Mouse (Mus musculus) hindlimb bud, embryonic 11.5 days (tissue): Measurements from ENCODE around the gene Gls2.
"Not testable (repeated sequence)": the region's sequence is repeated elsewhere in the genome, so short reads cannot be mapped to it uniquely, and the experiment has no call there.

Experiments
- DNase-seq: peaks from one replicate; pipeline ENCODE4 v3.0.0-alpha.2; 2012; ENCODE audit warnings: low read depth, low spot score; ENCODE audit errors: extremely low spot score

Gls2 gene

DNA sequence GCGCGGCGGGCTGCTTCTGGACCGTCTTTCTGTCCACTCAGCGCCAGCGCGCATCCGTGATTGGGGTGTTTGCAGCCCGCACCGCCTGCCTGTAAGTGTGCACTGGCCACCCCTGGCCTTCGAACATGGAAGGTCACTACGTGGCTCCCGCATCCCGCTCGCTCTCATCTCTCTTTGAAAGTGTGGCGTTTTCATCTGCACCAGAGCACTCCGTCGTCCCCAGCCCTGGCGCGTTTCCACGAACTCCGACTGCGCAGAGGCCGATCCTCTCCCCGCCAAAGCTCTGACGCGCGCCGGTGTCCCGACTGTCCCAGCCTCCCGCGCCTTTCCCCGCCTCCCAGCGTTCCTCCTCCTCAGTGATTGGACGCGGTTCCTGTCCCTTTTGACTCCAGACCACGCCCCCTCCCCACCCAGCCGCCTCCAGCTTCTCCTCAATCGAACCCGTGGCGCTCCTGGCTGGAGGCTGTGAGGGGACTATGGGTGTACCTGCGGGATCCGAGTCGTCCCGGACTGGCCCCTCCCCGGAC lies at the start of gene Gls2:
Gene Gls2, plus strand, starts transcription at position 434 of the 527 bp plus-strand sequence.
- peak; percentile 73 for DNase-seq

DNA sequence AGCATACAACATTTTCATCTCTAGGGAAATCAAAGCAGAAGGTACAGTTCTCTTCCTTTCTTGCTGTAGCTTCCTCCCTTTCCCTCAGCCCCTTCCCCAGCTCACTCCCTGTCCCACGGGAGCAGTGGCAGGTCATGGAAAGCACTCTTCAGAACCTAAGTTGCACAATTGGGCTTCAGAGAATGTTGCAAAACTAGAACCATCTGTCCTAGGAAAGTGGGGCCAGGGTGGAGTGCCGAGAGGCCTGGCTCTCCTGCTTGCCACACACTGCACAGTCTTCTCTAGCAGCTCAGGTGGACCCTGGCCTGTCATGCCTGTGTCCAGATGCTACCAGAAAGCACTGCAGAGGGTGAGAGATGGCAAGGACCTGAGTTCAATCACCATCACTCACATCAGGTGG lies 49.3 kb upstream of the Gls2 start:
- DNase-seq, result no peak

DNA sequence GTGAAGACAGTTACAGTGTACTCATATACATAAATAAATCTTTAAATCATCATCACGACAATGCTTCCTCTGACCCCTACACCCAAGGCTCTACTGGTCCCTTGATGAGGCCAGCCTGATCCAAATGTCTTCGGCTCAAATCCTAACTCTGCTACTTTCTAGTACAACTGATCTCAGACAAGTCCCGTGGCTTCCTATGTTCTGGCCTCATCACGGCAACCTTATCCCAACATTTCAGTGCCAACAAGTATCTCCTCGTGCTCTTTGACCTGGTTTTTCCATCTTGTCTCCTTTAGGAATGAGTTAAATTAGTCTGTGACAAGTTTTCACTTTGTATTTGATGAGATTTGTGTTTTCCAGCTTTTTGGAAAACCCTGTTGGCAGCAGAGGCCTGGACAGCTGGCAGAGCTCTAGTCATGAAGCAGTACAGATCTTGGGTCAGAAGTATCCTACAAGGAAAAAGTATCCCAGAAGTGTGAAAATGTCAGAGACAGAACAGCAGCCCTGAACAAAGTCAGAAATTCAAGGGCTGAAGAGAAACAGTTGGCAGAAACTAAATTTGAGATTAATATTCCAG lies 45.4 kb upstream of the Gls2 start:
- DNase-seq, result no peak

DNA sequence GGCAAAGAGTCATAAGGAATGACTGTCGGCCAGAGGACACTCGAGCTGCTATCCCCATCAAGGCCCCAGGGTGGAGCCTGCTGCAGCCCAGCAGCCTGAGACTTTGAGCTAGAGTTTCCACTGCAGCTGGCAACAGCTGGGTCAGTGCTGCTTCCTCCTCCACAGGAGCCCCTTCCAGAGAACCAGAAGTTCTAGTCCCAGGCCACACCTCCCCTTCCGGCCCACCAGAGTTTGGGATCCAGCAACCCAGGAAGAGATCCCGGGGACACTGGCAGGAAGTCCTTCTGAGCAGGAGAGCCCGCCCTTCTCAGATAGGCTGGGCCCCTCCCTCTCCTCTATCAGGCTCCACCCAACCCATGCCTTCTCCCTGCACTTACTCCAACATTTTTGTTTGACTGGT lies 44.7 kb upstream of the Gls2 start:
- DNase-seq, result peak; percentile 16

DNA sequence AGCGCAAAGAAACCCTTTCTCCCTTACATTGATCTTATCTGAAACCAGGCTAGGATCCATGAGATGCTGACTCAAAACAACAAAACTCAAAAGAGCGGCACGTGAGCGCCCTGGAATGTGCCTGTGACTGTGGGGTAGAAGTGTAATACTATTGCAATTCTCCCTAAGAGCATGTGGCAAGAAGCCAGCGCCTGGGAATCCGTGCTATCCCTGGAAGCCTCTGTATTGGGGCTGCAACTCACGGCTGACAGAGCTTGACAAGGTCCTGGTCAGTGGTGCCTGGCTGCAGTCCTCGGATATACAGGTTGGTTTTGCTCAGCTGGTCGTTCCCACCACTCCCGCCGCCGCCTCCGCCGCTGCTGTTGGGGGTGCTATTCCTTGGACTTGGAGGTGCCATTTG lies 43.3 kb upstream of the Gls2 start:
- DNase-seq, result no peak

DNA sequence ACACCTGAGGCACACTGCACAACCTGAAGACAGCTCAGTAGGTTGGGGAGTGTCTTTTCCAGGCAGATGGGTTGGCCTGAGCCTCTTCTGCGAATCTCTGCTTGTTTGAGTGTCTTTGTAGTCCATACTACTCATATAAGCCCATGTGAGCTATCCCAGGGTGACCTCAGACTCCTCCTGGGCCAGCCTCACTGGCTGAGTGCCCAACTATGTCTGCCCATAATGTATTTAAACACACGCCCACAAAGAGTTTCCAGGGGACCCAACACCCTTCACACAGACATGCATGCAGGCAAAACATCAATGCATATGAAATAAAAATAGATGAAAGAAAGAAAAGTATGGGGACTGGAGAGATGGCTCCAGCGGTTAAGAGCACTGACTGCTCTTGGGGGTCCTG lies 40.3 kb upstream of the Gls2 start:
- no peak for DNase-seq

DNA sequence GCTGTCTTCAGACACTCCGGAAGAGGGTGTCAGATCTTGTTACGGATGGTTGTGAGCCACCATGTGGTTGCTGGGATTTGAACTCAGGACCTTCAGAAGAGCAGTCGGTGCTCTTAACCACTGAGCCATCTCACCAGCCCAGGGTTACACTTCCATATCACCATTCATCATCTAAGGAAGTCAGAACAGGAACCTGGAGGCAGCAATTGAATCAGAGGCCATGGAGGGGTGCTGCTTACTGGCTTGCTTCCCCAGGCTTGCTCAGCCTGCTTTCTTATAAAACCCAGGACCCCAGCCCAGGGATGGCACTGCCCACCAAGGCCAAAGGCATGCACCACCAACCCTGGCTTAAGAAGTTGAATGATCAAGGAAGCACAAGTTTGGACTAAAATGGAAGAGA lies 28.5 kb upstream of the Gls2 start:
- not testable (repeated sequence) for DNase-seq

DNA sequence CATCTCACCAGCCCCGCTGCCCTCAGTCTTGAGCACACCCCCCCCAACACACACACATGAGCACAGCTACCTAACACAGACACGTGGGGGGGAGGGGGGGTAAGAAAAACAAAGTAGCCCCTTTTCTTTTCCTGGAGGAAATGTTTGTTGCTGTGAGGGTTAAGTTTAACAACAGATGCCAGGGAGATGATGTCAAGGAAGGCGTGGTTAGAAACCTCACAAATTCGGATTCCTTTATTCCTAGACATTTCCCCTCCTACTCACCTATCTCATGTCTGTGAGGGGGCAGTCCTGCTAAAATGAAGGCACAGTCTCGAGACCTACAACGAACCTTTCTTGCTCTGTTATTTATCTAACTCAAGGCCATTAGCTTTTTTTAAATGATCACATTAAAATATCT lies 27.2 kb upstream of the Gls2 start:
- DNase-seq, result no peak

DNA sequence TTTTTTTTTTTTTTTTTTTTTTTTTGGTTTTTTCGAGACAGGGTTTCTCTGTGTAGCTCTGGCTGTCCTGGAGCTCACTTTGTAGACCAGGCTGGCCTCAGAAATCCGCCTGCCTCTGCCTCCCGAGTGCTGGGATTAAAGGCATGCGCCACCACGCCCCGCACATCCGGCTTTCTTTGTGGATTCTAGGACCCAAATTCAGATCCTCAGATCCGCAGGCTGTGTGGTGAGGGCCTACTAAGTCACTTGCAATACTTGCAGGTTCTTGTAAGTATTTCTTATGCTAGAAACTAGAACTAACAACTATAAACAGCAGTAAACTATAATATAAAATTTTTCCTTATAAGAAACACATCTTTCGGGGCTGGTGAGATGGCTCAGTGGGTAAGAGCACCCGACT lies 22.9 kb upstream of the Gls2 start:
- not testable (repeated sequence) for DNase-seq

DNA sequence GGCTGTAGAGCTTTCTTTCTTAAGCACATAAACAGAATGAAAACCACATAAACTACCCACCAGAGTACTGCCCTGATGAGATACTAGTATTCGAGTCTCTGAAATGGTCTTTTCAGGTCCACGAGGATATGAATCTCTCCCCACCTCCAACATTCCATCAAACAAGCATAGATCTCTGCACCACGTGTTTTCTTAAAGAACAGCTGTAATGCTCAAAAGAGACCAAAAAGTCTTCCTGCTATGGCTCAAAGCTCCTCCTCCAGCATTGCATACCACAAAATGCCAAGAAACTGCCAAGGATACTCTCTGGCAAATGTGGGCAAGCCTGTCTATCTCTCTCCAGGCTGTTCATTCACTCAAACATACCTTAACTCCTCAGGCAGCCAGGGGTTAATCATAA lies 19.0 kb upstream of the Gls2 start:
- DNase-seq, result no peak

DNA sequence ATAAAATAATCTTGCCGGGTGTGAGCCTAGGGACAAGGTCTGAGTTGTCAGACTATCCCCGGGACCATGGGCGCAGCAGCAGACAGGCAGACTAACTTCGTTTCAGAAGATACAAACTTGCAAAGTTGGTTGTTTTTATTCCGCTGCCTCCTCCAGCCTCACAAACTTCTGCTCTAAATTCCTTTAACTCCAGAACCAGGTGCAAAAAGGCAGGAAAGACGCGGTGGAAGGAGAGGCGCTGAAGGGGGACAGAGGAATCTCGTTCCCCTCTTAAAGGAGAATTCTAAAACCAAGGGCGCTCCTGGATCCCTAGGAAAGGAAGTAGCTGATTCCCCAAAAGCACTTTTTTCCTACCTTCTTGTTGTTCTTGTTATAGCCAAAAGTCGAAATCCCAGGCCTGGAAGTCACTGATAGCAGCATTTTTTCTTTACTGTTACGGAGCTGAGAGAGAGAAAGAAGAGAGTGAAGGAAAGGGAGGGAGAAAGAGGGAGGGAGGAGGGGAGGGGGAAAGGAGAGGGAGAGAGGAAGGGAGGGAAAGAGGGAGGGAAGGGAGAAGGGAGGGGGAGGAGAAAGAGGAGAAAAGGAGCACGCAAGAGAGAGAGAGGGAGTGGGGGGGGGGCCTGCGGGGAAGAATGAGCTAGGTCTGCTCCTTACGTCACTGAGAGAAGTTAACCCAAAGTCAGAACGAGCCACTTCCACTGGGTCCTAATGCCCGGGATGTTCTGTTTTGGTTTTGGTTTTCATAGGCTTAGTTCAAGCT lies 18.1 kb upstream of the Gls2 start:
- peak; percentile 73 for DNase-seq

DNA sequence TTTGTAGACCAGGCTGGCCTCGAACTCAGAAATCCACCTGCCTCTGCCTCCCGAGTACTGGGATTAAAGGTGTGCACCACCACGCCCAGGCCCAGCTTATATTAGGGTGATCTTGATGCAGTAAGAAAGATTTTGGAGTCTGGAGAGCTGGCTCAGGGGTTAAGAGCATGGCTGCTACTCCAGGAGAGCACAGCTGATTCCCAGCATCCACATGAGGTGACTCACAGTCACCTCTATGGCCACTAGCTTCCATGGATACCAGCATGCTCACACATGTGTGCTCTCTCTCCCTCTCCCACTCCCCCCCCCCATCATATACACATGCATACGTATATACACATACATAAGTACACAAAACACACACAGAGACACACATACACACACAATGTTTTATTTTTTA lies 16.9 kb upstream of the Gls2 start:
- no peak for DNase-seq

DNA sequence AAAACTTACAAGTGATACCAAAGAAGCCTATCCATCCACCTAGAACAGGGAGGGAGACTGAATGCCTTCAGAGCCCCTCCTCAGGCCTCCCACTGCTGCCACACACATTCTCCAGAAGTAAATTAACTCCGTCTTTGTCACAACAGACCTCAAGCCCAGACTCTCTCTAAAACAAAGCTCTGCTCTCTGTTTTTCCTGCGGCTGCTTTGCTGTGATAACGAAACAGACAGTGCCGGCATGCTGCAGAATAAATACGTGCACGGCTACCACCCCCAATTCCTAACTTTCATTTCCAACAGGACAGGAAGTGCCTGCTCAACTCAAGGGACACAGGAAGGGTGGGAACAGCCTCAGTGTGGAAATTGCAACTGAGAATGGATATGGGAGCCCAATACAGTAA lies 14.3 kb upstream of the Gls2 start, which contains the start of gene Rbms2:
Gene Rbms2, minus strand, starts transcription at position 309 of the 400 bp plus-strand sequence.
- DNase-seq, result no peak

DNA sequence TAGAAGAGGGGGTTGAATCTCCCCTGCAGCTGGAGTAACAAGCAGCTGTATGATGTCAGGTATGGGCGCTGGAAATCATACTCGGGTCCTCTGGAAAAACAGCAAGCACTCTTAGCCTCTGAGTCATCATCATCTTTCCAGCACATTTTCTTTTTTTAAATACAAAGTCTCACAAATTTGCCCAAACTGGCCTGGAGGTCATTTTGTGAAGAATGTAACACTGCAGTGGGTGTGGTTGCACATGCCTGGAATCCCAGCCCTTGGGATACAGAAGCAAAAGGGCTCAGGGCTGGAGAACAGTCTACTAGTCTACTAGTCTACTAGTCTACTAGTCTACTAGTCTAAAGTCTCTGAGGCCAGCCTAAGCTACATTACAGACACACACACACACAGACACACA lies 10.0 kb upstream of the Gls2 start:
- DNase-seq, result no peak

DNA sequence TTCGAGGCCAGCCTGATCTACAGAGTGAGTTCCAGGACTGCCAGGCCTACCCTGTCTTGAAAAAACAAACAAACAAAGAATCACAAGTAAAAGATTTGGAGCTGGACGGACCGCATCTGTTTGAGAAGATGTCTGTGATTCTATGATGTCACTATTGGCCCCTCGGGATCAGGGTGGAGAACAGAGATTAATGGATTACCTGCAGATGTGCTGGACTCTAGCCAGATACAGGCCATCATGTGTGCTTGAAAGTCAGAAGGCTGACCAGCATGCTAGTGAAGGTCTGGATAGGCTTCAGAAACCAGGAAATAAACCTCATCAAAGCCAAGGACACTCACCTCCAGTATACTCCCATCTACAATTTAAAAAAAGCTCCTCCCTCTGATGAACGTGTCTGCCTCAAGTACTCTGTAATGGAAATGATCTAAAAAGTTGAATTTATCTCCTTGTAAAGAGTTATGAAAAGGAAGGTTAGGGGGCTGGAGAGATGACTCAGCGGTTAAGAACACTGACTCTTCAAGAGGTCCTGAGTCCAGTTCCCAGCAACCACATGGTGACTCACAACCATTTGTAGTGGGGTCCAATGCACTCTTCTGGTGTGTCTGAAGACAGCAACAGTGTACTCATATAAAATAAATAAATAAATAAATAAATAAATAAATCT lies 8.8 kb upstream of the Gls2 start:
- DNase-seq, result no peak

DNA sequence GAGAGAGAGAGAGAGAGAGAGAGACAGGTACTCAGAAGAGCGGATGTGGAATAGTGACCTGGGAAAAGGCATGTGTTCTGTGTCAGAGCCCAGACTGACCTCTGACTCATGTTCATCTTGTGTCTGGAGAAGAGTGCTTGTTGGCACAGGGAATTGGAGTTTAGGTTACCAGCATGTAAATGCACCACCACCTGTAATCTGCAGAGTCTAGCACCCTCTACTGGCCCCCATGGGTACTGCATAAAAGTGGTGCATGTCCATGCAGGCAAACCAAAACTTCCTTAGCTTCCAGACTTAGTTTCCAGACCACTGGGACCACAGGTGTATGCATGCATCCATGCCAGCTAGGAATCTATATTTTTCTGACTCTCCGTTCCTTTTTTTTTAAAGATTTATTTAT lies 8.3 kb upstream of the Gls2 start:
- DNase-seq, result peak; percentile 97

DNA sequence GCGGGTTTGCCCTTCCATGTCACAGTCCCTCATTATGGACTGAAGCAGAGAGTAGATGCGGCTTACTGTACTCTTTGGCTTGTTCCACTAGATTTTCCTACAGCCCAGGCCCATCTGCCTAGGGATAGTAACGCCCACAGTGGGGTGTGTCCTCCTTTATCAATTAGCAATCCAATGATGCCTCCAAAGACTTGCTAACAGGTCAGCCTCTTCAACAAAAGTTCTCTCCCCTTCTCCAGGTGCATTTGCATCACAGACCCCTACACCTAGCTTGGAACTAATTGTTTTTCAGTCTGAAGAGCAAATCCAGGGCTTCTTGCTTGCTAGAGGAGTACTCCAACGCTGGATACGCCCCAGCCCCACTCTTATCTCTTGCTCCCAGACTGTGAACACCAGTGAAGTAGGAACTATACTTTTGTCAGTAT lies 7.1 kb upstream of the Gls2 start:
- DNase-seq, result no peak

DNA sequence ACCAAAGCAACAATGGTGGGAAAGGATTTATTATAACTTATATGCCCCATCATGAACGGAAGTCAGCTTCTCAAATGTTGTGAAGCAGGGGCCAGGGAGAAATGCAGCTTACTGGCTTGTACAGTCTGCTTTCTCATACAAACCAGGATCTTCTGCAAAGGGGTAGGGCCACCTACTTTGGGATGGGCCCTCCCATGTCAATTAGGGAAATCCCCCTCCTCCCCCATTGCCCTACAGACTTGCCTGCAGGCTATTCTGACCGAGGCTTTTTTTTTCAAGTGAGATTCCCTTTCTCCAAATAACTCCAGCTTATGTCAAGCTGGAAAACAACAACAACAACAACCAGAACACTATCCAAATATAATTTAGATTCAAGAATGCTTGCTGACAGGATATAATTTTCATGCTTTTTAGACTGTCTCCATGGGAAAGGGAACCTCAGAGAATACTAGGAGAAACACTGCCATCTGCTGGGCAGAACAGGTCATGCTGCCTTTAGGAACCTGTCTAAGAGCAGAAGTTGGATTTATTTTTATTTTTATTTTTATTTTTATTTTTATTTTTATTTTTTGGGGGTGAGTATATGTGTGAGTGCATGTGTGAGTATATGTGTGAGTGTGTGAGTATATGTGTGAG lies 5.9 kb upstream of the Gls2 start:
- DNase-seq, result peak; percentile 88

DNA sequence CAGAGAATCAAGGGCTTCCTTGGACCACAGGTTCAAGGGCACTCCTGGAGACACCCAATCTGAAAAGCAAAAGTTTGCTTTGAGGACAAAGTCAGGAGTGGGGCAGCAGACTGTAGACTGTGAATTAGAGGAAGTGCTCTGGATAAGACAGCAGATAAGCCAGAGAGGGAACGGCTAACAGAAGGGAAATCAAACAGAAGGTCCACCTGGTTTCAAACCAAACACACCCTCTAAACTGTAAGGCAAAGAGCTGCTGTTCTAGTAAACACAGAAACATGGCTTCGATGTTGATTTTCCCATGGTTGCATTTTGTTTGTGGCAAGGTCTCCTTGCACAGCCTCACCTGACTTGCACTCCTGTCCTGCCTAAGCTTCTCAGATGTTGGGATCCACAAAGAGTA lies 2.8 kb upstream of the Gls2 start:
- no peak for DNase-seq

DNA sequence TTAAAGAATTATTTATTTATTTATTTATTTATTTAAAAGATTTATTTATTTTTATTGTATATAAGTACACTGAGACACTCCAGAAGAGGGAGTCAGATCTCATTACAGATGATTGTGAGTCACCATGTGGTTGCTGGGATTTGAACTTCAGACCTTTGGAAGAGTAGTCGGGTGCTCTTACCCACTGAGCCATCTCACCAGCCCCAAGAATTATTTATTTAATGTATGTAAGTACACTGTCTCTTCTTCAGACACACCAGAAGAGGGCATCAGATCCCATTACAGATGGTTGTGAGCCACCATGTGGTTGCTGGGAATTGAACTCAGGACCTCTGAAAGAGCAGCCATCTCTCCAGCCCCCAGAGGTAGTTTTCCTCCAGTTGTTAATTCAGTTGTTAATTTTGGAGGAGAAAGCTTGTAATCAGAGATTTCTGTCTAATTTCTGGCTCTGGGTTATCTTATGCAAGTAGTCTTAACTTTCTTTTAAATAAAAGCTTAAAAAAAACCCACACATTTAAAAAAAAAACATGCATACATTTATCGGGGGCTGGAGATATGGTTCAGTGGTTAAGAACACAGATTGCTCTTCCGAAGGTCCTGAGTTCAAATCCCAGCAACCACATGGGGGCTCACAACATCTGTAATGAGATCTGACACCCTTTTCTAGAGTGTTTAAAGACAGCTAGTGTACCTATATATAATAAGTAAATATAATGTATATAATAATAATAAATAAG lies 2.1 kb upstream of the Gls2 start:
- not testable (repeated sequence) for DNase-seq

DNA sequence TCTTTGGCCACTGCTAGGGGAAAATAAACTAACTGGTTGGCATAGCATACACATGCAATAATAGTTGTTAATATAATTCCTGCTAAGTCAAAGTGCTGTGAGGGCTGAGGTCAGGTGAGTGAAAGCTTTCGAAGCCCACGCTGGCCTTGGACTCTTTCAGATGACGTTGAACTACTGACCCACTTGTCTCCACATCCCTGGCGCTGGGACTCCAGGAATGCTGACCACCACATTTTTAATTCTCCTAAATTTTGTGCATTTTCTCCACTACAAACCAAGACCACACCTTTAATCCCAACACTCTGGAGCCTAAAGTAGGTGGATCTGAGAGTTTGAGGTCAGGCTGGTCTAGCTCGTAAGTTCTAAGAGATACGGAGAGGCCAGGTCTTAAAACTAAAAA lies 1.1 kb upstream of the Gls2 start:
- no peak for DNase-seq
